Mouse (Mus musculus): Measurements from ENCODE around the gene Olfr1417. TPM values are rescaled to one million over a fixed set of nuclear protein-coding genes. Genes with fewer than 3 reads are reported as not detected.

Gene Olfr1417
- polyA plus RNA-seq, 1 experiment: not detected

DNA sequence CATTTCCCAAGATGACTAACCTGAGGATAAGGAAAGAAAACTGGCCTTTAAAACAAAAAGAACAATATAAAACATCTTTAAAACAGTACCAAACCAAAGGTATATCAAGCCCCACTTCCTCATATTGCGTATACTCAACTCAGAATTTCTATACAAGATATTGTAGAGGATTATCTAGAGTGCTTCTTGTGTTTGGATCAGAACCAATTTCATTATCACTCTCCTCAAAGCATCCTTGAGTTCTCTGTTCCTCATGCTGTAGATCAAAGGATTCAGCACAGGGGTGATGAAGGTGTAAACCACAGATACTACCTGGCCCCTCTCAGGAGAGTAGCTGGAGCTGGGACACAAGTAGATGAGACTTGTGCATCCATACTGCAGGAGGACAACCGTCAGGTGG lies 15.8 kb upstream of the Olfr1417 start:
- TF ChIP-seq POLR2A (IDR thresholded peaks at IDR 0.05; ENCODE audit: low read depth, low read length) (no peak), CTCF (conservative IDR thresholded peaks at IDR 0.05; ENCODE audit: insufficient read depth, insufficient read length, low read depth, low read length) (no peak)
- Histone ChIP-seq H3K27ac (ENCODE audit: insufficient read depth, low read depth, low read length) (no peak overlapping the region), H3K4me1 (ENCODE audit: control insufficient read depth, insufficient read depth, low read length) (no peaks in the 10 kb centered on the region), H3K4me3 (ENCODE audit: insufficient read depth, low read depth, low read length) (no peak overlapping the region), H3K36me3 (ENCODE audit: control insufficient read depth, insufficient read depth, low read length) (no peaks in the 10 kb centered on the region), H3K27me3 (replicated peaks; ENCODE audit: control insufficient read depth, insufficient read depth, low read length) (no peaks in the 10 kb centered on the region)
- DNase-seq: no peak
- WGBS: 97% methylated on average over 2 of the region's 2 CpGs

DNA sequence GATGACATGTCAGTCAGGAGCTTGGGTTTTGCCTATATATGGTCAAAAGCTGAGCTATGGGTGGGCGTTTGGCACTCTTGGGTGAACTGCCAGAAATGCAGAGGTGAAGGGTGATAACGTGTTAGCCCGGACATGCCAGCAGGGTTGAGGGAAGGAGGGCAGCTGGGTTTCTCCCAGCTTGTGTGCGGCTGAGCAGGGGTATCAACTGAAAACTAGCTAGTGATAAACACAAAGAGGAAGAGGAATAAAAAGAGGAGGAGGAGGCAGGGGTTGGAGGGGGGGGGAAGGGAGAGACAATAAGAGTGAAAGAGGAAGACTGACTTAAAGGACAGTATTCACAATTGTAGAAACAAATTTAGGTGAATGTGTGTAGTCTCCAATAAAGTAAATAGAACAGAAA lies 13.6 kb upstream of the Olfr1417 start:
- H3K4me3 ChIP-seq (ENCODE audit: insufficient read depth, low read depth, low read length): no peak overlapping the region
- no peak for TF ChIP-seq POLR2A (IDR thresholded peaks at IDR 0.05; ENCODE audit: low read depth, low read length)
- TF ChIP-seq CTCF (conservative IDR thresholded peaks at IDR 0.05; ENCODE audit: insufficient read depth, insufficient read length, low read depth, low read length): no peak
- WGBS: 63% methylated on average over 4 of the region's 4 CpGs
- no peak for DNase-seq
- H3K27me3 ChIP-seq (replicated peaks; ENCODE audit: control insufficient read depth, insufficient read depth, low read length): no peaks in the 10 kb centered on the region
- H3K4me1 ChIP-seq (ENCODE audit: control insufficient read depth, insufficient read depth, low read length): no peaks in the 10 kb centered on the region
- no peaks in the 10 kb centered on the region for H3K36me3 ChIP-seq (ENCODE audit: control insufficient read depth, insufficient read depth, low read length)
- H3K27ac ChIP-seq (ENCODE audit: insufficient read depth, low read depth, low read length): no peak overlapping the region

DNA sequence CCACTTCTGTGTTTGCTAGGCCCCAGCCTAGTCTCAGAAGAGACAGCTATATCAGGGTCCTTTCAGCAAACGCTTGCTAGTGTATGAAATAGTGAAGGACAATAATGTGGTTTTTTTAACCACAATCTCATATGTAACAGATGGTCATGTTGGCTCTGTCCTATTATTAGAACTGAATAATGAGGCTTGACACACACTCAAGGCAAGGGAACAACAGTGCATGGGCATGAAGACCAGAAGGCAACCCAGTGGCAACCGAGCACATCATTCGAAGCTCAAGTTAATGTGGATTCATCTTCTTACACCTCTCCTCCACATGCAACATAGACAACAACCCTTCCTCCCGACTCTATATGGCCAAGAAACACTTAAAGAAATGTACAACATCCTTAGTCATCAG lies 7.3 kb upstream of the Olfr1417 start:
- 84% methylated on average over 4 of the region's 4 CpGs for WGBS
- no peak for DNase-seq
- Histone ChIP-seq H3K27me3 (replicated peaks; ENCODE audit: control insufficient read depth, insufficient read depth, low read length) (no peaks in the 10 kb centered on the region), H3K36me3 (ENCODE audit: control insufficient read depth, insufficient read depth, low read length) (no peaks in the 10 kb centered on the region), H3K27ac (ENCODE audit: insufficient read depth, low read depth, low read length) (no peak overlapping the region), H3K4me3 (ENCODE audit: insufficient read depth, low read depth, low read length) (no peak overlapping the region), H3K4me1 (ENCODE audit: control insufficient read depth, insufficient read depth, low read length) (no peaks in the 10 kb centered on the region)
- no peak for TF ChIP-seq CTCF (conservative IDR thresholded peaks at IDR 0.05; ENCODE audit: insufficient read depth, insufficient read length, low read depth, low read length)
- TF ChIP-seq POLR2A (IDR thresholded peaks at IDR 0.05; ENCODE audit: low read depth, low read length): no peak

DNA sequence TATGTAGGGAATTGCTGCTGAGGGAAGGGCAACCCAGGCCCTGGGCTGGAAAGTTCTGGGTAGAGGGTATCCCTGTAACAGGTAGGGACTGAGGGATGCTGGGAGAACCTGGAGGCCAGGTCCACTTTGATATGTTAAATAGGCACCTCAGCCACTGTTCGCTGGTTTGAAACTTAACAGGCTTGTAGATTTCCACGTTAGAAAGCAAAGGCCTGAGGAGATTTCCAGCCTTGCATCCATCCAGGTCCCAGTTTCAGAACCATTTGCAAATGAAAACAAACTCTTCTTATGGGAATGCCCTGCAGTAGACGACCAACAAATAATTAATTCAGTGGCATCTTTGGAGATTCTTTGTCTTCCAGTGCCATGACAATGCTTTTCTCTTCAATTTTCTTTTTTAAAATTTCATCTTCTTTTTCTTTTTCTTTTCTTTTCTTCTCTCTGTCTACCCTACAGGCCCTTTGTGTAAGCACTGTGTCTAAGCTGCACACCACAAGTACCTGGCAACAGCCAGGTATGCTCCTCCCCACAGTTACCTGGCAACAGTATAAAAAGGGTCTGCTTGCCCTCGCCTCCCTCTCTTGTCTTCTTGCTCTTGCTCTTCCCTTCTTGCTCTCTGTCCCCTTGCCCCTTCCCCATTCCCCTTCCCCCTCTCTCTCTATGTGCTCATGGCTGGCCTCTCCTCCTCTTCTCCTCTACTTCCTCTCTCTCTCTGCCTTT lies 15.5 kb downstream of the Olfr1417 start:
- no peak overlapping the region for H3K4me3 ChIP-seq (ENCODE audit: insufficient read depth, low read depth, low read length)
- H3K4me1 ChIP-seq (ENCODE audit: control insufficient read depth, insufficient read depth, low read length): peaks cover 6% of the 10 kb centered on the region; the same call in 1 of the 2 replicates
- 56% methylated on average over 4 of the region's 4 CpGs for WGBS
- no peaks in the 10 kb centered on the region for H3K36me3 ChIP-seq (ENCODE audit: control insufficient read depth, insufficient read depth, low read length)
- no peak for DNase-seq
- TF ChIP-seq CTCF (conservative IDR thresholded peaks at IDR 0.05; ENCODE audit: insufficient read depth, insufficient read length, low read depth, low read length) (no peak), POLR2A (IDR thresholded peaks at IDR 0.05; ENCODE audit: low read depth, low read length) (no peak)
- no peak overlapping the region for H3K27ac ChIP-seq (ENCODE audit: insufficient read depth, low read depth, low read length)
- no peaks in the 10 kb centered on the region; the same call in 1 of the 2 replicates for H3K27me3 ChIP-seq (replicated peaks; ENCODE audit: control insufficient read depth, insufficient read depth, low read length)

GRCm38 (mm10) chr19:11820211-11820610 lies 18.8 kb downstream of the Olfr1417 start:
- Histone ChIP-seq H3K27ac (ENCODE audit: insufficient read depth, low read depth, low read length) (no peak overlapping the region), H3K36me3 (ENCODE audit: control insufficient read depth, insufficient read depth, low read length) (no peaks in the 10 kb centered on the region), H3K27me3 (replicated peaks; ENCODE audit: control insufficient read depth, insufficient read depth, low read length) (no peaks in the 10 kb centered on the region), H3K4me1 (ENCODE audit: control insufficient read depth, insufficient read depth, low read length) (peaks cover 12% of the 10 kb centered on the region), H3K4me3 (ENCODE audit: insufficient read depth, low read depth, low read length) (peak overlapping the region; percentile 63)
- 34% methylated on average over 6 of the region's 6 CpGs for WGBS
- TF ChIP-seq POLR2A (IDR thresholded peaks at IDR 0.05; ENCODE audit: low read depth, low read length) (no peak), CTCF (conservative IDR thresholded peaks at IDR 0.05; ENCODE audit: insufficient read depth, insufficient read length, low read depth, low read length) (no peak)
- DNase-seq: no peak

DNA sequence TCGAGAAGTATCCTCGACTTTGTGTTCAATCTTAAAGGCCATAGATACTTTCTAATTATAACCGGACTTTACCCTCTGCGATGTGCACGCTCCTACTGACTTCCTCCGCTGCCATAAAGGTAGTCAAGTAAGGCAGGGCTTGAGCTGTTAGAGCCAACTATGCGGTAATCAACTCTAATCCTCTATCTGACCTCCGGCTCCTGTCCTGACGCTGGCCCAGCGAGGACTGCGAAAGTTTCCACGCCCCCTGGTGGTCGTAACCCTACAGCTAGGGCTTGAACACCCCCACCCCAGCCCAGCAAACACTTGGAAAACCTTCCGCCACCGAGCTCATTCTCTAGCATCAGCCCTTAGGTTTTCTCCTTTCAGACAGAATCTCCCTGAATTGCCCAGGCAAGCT lies 19.2 kb downstream of the Olfr1417 start:
- TF ChIP-seq POLR2A (IDR thresholded peaks at IDR 0.05; ENCODE audit: low read depth, low read length) (no peak), CTCF (conservative IDR thresholded peaks at IDR 0.05; ENCODE audit: insufficient read depth, insufficient read length, low read depth, low read length) (peak; percentile 69)
- H3K36me3 ChIP-seq (ENCODE audit: control insufficient read depth, insufficient read depth, low read length): no peaks in the 10 kb centered on the region
- 2% methylated on average over 15 of the region's 15 CpGs for WGBS
- peak overlapping the region; percentile 63 for H3K4me3 ChIP-seq (ENCODE audit: insufficient read depth, low read depth, low read length)
- no peaks in the 10 kb centered on the region for H3K27me3 ChIP-seq (replicated peaks; ENCODE audit: control insufficient read depth, insufficient read depth, low read length)
- peaks cover 15% of the 10 kb centered on the region for H3K4me1 ChIP-seq (ENCODE audit: control insufficient read depth, insufficient read depth, low read length)
- no peak overlapping the region for H3K27ac ChIP-seq (ENCODE audit: insufficient read depth, low read depth, low read length)
- peak; percentile 87 for DNase-seq

GRCm38 (mm10) chr19:11819143-11819700 lies 19.8 kb downstream of the Olfr1417 start, which contains the start of gene Stx3:
Stx3 (minus strand) TSS chr19:11819403.
- H3K27ac ChIP-seq (ENCODE audit: insufficient read depth, low read depth, low read length): peak within 1 kb of the TSS; percentile 71
- DNase-seq: no peak

More at GRCm38 (mm10) chr19:11819143-11819700, 19.8 kb downstream of the Olfr1417 start, which contains the start of gene Stx3:
- TF ChIP-seq CTCF (conservative IDR thresholded peaks at IDR 0.05; ENCODE audit: insufficient read depth, insufficient read length, low read depth, low read length) (no peak), POLR2A (IDR thresholded peaks at IDR 0.05; ENCODE audit: low read depth, low read length) (no peak)
- Histone ChIP-seq H3K4me3 (ENCODE audit: insufficient read depth, low read depth, low read length) (peak within 1 kb of the TSS; percentile 63), H3K36me3 (ENCODE audit: control insufficient read depth, insufficient read depth, low read length) (no peaks in the 10 kb centered on the region), H3K27me3 (replicated peaks; ENCODE audit: control insufficient read depth, insufficient read depth, low read length) (no peaks in the 10 kb centered on the region), H3K4me1 (ENCODE audit: control insufficient read depth, insufficient read depth, low read length) (peaks cover 15% of the 10 kb centered on the region)
- under 1% methylated on average over 20 of the region's 20 CpGs for WGBS

Measured in kidney, adult 2 months (tissue).